Mouse (Mus musculus) lung, postnatal 14 days (tissue): ENCODE results near the gene Mrpl1.

Experiments used
- DNase-seq: peaks from one replicate; pipeline ENCODE4 v3.0.0; 2021

Mrpl1 gene

GRCm38 (mm10) chr5:96207531-96207930 lies 1.8 kb upstream of the Mrpl1 start:
- DNase-seq: no peak

DNA sequence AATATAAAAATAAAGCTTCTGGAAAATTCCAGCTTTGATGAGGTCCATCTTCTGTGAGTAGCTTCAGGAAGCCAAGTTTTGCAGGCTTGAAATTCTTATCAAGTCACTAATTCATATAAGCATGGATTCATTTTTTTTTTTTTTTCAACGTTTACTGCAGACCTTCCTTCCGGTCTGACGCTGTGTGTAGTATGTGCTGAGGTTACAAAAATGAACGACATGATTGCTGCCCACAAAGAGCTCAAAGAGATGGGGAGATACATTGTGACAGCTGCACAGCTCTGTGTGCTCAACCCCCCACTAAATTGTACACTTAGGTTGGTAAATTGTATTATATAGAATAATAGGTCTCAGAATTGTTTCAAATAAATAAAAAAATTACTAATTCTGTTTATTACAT lies 750 bp upstream of the Mrpl1 start:
- DNase-seq: no peak

GRCm38 (mm10) chr5:96209916-96210583 lies 757 bp downstream of the Mrpl1 start:
- peak; percentile 93 for DNase-seq

- DNase-seq: no peak
These were observed 9.4 kb downstream of the Mrpl1 start for GRCm38 (mm10) chr5:96218648-96219047.

- DNase-seq: no peak
These were observed 10.2 kb downstream of the Mrpl1 start for GRCm38 (mm10) chr5:96219512-96219911.

GRCm38 (mm10) chr5:96221298-96221697 lies 12.0 kb downstream of the Mrpl1 start:
- no peak for DNase-seq

- DNase-seq: peak; percentile 30
These were observed 12.7 kb downstream of the Mrpl1 start for GRCm38 (mm10) chr5:96221812-96222585.

GRCm38 (mm10) chr5:96222964-96223363 lies 13.7 kb downstream of the Mrpl1 start:
- no peak for DNase-seq

DNA sequence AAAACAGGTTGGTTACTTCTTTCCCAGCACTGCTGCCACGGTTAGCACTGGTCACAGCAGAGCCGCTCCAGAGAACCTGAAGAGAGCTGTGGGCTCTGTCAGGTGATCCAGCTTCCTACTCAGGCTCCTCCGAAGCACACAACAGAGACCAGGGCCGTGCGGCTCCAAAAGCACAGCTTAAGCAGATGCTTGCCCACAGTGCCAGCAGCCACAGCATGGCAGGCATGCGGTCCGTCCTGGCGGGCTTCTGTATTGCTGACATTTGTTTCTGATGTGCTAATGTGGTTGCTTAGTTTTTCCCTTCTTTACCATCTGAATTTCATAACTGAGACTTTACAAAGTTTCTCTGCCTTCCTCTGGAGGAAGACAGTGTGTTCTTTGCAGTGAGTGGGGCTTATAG lies 17.2 kb downstream of the Mrpl1 start:
- DNase-seq: no peak

GRCm38 (mm10) chr5:96228967-96229366 lies 19.7 kb downstream of the Mrpl1 start:
- DNase-seq: no peak

DNA sequence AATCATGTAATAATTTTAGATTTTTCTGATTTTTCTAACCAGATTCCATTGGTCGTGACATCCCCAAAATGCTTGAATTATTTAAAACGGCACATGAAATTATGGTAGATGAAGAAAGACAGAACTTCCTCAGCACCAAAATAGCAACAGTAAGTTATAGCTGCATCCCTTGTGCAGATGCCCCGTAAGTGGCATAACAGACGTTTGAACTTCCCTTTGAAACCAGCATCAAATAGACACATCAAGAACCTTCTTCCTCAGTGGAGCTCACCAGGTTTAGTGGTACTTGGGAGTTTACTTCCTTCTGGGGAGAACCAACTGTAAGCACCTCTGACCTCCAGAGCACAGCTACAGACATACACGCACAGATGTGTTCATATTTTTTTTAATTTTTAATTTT lies 29.5 kb downstream of the Mrpl1 start:
- DNase-seq: no peak

- no peak for DNase-seq
These were observed 31.6 kb downstream of the Mrpl1 start for GRCm38 (mm10) chr5:96240856-96241255.

- no peak for DNase-seq
These were observed 35.2 kb downstream of the Mrpl1 start for GRCm38 (mm10) chr5:96244511-96244910.

- no peak for DNase-seq
These were observed 44.7 kb downstream of the Mrpl1 start for GRCm38 (mm10) chr5:96253995-96254394.

- no peak for DNase-seq
These were observed 45.9 kb downstream of the Mrpl1 start for GRCm38 (mm10) chr5:96255166-96255565.

GRCm38 (mm10) chr5:96258210-96258609 lies 48.9 kb downstream of the Mrpl1 start:
- no peak for DNase-seq

GRCm38 (mm10) chr5:96267017-96267702 lies 57.9 kb downstream of the Mrpl1 start:
- DNase-seq: peak; percentile 81

GRCm38 (mm10) chr5:96271070-96271469 lies 61.8 kb downstream of the Mrpl1 start:
- no peak for DNase-seq

DNA sequence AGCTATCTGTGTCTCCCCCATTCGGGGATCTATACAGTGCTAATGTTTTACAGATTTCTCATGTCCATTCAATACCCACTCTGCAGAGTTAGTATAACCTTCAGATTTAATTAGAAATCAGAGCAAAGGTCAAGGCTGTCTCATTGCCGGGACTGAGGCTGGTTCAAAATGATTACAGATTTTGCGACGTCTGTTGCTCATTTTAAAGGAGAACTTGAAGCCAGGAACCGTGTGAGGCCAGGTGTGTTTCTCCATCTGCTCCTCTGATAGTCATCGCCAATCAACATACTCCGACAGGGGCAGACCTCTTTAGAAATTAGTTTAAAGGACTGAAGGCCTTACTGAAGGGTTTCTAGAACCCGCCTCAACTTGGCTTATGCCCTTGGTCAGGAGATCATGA lies 96.5 kb downstream of the Mrpl1 start:
- no peak for DNase-seq

DNA sequence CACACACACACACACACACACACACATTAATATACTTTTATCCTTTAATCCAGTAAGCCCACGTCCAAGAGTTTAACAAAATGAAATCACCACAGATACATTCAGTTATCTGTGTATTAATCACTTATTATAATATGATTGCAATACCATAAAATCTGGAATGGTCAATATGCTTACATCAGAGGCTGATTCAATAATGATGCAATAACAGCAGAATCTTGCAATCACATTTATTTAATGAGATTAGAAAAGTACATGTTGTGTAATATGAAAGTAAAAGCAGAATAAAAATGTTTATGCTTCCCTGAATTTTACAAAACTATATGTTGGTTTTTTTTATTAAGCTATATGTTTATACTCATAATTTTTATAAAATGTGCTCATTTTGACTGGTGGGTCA lies 97.0 kb downstream of the Mrpl1 start:
- DNase-seq: no peak

DNA sequence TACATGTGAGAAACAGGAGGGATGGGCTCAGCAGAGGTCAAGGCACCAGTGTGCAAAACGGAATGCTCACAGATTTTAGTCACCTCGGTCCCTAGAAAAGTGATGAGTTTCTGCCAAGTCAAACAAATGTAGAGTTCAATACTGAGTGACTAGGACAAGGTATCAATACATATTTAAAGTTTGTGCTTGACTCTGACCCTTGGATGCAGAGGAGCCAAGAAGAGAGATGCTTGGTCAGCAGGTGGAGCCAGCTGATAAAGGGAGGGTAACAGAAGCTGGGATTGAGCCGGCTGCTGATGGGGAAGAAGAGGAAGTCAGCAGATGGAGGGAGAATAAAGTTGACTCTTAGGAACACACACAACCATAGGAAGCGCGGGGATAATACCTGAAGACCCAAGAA lies 97.5 kb downstream of the Mrpl1 start:
- DNase-seq: no peak

DNA sequence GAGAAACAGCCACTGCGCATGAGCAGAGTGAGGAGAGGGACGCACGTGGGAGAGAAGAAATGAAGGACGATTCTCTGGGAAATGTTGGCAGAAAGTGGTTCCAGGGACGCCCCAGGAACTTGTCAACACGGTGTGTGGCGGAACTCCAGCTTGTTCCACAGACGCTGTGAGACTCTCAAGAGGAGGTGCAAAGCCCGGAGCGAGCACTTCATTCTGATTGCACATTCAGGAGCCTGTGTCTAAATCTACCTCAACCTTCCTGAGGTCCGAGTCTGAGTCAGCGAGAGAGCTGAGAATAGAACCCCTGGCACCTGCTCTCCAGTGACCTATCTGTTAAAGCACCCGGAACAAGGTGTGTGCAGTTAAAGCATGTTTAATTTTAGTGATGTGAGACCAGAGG lies 98.8 kb downstream of the Mrpl1 start:
- no peak for DNase-seq

- no peak for DNase-seq
These were observed 99.4 kb downstream of the Mrpl1 start for GRCm38 (mm10) chr5:96308645-96309044.

- no peak for DNase-seq
These were observed 100.3 kb downstream of the Mrpl1 start for GRCm38 (mm10) chr5:96309566-96309965.
